Mouse (Mus musculus): ENCODE measurements around the gene Dcun1d4.

The Dcun1d4 gene

GRCm38 (mm10) chr5:73586597-73586996 is 105.8 kb downstream of the Dcun1d4 start:
- no peak for DNase-seq (ENCODE audit: low spot score in 2 of 2)

DNA sequence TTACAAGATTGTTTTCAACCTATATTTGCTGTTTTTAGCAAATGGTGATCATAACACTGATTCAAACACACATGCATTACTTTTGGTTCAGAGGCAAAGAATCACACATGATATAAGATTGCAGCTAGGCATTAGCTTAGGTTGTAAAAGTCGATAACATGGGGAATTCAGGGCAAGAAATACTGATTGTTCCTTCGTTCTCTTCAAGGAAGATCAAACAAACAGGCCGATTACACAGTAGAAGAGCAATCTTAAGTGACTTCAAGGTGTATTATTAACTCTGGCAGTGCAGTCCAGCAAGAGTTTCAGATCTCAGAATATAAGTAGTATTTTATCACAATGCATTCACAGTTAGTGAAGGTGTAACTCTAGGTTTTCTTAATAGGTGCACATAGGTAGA is 106.3 kb downstream of the Dcun1d4 start:
- DNase-seq (ENCODE audit: low spot score in 2 of 2) = no peak

DNA sequence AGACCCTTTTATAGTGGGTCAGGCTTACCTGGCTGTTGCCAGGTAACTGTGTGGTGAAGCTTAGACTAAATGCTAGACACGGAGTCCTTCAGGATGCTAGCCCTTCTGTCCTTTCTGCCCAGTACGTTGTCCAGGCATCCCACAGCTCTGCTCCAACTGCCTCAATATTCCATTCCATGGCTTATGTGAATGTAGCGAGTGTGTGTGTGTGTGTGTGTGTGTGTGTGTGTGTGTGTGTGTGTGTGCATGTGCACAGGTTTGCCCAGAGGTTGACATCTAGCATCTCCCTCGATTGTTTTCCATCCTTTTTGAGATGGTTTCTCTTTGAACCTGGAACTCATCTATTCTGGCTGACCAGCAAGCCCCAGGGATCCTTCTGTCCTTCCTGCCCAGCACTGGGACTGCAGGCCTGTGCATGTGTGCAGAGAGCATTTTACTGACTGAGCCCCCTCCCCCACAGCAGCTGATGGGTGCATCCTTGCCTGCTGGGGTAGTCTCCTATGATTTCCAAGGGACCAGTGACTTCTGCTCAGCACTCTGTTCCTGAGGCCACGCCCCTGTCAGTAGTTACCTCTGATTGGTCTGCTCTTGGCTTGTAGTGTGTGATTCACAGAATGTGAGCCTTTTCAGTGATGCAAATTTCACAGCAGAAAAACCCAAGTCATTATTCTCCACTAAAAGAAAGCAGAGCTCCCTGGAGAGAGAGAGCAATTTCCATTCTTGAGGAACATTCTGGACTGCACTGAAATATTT is 118.3 kb downstream of the Dcun1d4 start:
- no peak for DNase-seq (ENCODE audit: low spot score in 2 of 2)

DNA sequence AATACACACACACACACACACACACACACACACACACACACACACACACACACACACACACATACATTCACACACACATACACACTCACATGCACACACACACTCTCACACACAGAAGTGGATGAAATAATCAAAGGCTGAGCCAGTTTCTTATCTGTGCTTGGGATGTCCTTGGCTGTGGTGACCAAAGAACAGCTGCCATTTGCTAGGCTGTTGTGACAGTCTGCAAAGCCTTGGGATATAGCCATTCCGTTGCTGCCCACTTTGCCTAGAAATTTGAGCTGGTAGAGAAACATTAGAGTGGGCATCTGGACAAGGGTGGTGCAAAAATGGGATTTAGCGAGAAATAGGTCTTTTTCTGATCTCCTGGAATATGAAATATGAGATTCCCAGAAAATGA is 119.2 kb downstream of the Dcun1d4 start:
- DNase-seq (ENCODE audit: low spot score in 2 of 2) = no peak

DNA sequence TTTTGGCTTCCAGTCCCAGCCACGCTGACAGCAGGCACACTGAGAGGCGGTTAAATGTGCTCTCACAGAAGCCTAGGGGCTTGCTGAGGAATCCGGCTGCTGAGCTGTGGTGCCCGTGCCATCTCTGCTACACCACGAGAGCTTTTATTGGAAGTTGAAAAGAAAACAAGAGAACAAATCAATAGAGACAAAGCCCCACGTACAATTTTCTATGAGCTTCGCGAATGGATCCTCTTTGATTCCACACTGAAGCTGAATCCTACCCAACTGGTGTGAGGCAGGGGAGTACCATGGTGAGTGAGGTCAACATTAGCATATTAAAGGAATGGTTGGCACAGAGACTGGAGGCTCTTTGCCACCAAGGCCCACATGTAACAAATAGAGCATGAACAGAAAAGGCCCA is 120.6 kb downstream of the Dcun1d4 start:
- DNase-seq (ENCODE audit: low spot score in 2 of 2) = no peak

DNA sequence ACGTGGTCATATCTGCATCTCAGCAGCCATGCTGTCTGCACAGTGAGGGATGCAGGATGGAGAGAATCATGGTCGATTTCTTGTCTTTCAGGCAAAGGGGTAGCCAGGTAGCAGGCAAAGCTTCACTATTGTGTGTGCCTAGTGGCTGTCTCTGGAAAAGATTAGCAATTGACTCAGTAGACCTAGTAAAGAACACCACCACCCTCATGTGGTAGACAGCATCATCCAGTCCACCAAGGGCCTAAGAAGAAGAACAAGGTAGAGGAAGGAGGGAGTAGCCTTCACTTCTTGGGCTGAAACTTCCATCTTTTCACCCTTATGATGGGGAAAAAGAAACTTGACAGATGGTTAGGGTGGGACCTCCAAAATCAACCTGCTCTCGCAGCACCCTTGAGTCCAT is 122.1 kb downstream of the Dcun1d4 start:
- DNase-seq (ENCODE audit: low spot score in 2 of 2) = no peak

- DNase-seq (ENCODE audit: low spot score in 2 of 2) = no peak
Measured at GRCm38 (mm10) chr5:73604542-73604941, 123.7 kb downstream of the Dcun1d4 start.

DNA sequence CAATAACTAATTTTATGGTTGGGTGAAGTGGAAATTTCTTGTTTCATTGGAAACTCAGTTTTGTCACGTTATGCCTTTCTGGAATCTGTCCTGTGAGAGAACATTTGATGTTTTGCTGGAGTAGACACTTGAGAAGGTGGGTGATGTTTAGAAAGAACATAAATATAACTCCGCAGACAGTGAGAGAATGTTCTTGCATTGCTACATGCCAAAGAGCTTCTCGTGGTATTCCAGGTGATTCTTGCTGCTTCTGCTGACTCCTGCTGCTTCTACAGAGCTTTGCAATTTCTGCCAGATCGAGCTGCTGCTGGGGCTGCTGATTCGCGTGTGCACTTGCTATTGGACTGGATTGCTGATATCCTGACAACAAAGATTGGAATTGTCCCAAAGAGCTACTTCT is 124.2 kb downstream of the Dcun1d4 start:
- peak in 1 of 2 experiments; percentile 28 for DNase-seq (ENCODE audit: low spot score in 2 of 2)

Data from left cerebral cortex, adult 9 months (tissue).